Mouse (Mus musculus): ENCODE measurements around the gene Ptcra. TPM values are rescaled to one million over a fixed set of nuclear protein-coding genes. Genes with fewer than 3 reads are reported as not detected.
"Not testable (repeated sequence)": the region's sequence is repeated elsewhere in the genome, so short reads cannot be mapped to it uniquely, and the experiment has no call there.

The Ptcra gene
- total RNA-seq, 2 experiments from 2014 or later = not detected

- DNase-seq (ENCODE audit: extremely low spot score in 1 of 2, low spot score in 1 of 2) = no peak
Observed at GRCm38 (mm10) chr17:46772038-46772403, 8.5 kb upstream of the Ptcra start.

DNA sequence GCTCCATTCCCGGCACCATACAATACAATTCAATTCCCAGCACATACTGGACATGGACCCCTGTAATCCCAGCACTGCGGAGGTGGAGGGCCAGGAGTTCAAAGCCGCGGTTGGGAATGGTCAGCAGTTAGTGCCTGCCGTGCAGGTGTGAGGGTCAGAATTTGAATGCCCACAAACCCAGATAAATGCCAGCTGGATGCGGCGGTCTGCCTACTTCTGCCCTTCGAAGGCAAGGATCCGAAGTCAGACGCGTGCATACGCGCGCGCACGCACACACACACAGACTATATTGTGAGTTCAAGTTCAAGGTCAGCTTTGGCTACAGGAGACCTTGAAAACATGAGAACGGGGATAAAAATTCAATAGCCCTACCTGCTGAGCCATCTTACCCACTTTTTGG, 8.1 kb upstream of the Ptcra start:
- DNase-seq (ENCODE audit: extremely low spot score in 1 of 2, low spot score in 1 of 2) = no peak

GRCm38 (mm10) chr17:46771025-46771424, 7.5 kb upstream of the Ptcra start:
- DNase-seq (ENCODE audit: extremely low spot score in 1 of 2, low spot score in 1 of 2) = no peak

DNA sequence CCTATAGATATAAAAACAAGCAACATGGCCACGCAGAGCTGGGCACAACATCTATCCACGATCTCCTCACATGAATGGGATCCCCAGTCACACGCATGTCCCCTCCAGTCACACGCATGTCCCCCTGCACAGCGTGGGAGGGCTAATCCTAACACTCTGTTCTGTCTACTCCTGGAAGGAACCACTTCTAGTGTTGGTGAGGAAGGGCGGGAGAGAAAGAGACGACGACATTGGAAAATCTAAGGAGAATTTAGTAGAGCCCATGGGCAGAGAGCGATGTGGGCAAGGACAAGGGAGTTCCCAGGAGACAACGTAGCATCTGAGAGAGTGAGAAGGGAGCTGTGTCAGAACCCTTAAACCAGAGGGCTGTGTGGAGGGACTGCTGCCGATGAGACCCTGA, 7.0 kb upstream of the Ptcra start:
- DNase-seq (ENCODE audit: extremely low spot score in 1 of 2, low spot score in 1 of 2) = no peak

DNA sequence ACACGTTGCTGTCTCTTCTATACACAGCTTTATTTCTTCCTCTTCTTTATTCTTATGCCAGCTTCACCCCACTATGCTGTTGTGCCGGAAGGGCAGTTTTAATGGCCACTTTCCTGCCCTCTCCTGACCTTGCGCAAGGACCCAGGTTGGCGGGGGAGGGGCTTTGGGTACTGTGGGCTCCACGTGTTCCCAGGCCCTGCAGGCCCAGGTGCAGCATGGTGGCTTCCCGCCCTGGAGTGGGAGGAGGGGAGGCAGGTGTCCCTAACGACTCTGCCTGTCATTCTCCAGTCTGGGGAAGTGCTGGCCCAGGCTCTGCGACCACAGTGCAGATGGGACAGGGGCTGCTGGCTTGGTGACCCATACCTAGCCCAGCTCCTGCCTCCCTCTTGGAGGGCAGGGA, 4.4 kb upstream of the Ptcra start:
- no peak for DNase-seq (ENCODE audit: extremely low spot score in 1 of 2, low spot score in 1 of 2)

- DNase-seq (ENCODE audit: extremely low spot score in 1 of 2, low spot score in 1 of 2) = not testable (repeated sequence)
Observed at GRCm38 (mm10) chr17:46764916-46765315, 1.4 kb upstream of the Ptcra start.

- no peak for DNase-seq (ENCODE audit: extremely low spot score in 1 of 2, low spot score in 1 of 2)
Observed at GRCm38 (mm10) chr17:46758753-46759152, 4.8 kb downstream of the Ptcra start.

DNA sequence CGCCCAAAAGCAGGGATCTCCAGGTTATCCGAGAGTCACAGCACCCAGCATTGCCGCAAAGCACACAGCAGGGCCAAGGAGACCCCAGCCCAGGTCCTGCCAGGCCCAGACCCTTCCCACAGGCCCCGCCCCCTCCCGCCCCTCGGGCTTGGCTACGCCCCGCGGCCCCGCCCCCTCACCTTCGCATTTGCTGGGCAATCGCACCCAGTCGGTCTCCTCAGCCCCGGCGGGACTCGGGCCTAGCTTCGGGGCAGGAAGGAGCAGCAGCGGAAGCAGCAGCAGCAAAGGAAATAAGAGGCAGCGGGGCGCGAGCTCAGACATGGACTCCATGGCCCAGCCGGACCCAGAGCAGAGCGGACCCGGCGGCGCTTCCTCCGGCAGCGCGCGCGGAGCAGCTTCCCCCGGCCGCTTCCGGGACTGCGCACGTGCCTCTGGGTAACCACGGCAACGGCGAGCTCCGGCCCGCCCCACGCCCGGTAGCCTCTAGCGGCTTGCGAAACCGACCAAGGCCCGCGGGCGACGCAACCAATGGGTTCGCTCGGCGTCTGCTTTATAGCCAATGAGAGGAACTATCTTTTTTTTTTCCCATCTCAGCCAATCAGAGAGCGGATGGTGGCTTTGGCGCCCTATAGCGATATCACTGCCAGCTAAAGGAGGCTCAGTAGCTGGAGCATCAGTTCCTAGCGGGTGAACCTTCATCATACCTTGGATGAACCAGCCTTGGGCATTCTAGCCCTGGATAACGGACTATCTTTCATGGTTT, 11.5 kb downstream of the Ptcra start, which contains the start of gene Cnpy3:
Gene Cnpy3 (minus strand): TSS at position 421 of the 763 bp plus-strand sequence.
- peak; percentile 84 to 92 for DNase-seq (ENCODE audit: extremely low spot score in 1 of 2, low spot score in 1 of 2)

GRCm38 (mm10) chr17:46751056-46751793, 12.3 kb downstream of the Ptcra start:
- DNase-seq (ENCODE audit: extremely low spot score in 1 of 2, low spot score in 1 of 2) = no peak

GRCm38 (mm10) chr17:46750580-46750979, 12.9 kb downstream of the Ptcra start:
- no peak for DNase-seq (ENCODE audit: extremely low spot score in 1 of 2, low spot score in 1 of 2)

GRCm38 (mm10) chr17:46749282-46749681, 14.2 kb downstream of the Ptcra start:
- no peak for DNase-seq (ENCODE audit: extremely low spot score in 1 of 2, low spot score in 1 of 2)

DNA sequence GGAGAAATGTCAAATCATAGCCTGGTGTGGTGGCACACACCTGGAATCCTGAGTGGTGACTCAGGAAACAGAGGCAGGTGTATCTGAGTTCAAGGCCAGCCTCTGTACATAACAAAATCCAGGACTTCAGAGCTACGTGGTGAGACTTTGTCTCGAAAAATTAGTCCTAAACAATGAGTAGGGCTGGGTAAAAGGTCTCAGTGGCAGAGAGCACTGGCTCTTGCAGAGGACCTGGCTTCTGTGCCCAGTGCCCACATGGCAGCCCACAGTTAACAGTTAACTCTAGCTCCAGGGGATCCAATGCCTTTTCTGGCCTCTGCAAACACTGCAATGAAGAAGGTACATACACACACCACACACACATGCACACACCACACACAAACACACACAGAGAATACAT, 15.7 kb downstream of the Ptcra start:
- no peak for DNase-seq (ENCODE audit: extremely low spot score in 1 of 2, low spot score in 1 of 2)

DNA sequence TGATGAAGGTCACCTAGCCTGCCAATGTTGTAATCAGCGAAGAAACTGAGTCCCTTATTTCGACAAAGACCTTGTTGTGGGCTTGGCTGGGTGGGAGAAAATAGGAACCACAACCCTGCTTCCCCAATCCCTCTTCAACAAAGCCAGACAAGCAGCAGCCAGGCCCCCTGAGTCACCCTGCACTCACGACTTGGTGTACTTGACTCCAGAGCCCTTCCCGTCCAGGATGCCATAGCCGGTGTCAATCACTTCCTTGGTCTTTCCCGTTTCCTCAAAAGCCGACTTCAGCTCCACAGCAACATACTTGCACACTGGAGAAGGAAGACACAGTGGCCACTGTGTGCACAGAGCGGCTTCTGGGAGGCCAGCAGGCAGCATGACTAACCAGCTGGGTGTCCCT, 16.3 kb downstream of the Ptcra start:
- no peak for DNase-seq (ENCODE audit: extremely low spot score in 1 of 2, low spot score in 1 of 2)

DNA sequence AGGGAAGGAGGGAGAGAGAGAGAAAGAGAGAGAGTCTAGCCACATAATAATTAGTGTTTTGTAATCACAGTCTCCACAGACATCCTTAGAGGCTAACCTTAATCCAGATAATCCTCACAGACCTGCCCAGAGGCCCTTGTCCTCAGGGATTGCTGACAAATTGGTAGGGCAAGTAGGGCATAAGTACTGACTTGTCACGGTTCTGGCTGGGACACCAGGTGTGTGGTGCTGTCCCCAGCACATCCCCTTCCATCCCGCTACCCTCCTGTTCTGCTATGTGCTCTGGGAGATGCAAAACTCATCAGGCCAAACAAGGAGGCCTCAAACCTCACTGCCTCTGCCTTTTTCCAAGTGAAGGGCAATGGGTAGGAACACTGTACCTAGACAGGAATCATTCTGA, 18.0 kb downstream of the Ptcra start:
- DNase-seq (ENCODE audit: extremely low spot score in 1 of 2, low spot score in 1 of 2) = no peak

DNA sequence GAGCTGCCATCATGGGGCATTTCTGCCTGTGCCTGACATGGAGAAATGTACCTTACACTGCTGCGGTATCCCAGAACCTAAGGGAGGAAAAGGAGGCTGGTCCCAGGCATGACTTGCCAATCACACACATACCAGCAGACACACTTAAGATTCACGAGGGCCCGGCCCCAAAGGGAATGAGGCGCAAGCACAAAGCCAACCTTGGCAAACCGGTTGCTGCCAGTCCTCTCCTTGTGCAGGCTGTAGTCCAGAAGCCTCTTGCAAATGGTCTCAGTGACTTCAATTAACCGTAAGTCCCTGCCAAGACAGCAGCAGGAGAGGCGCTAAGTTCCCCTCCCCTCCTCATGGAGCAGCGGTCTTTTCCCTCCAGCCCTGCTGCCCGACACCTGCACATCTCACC, 20.5 kb downstream of the Ptcra start:
- DNase-seq (ENCODE audit: extremely low spot score in 1 of 2, low spot score in 1 of 2) = no peak

- no peak for DNase-seq (ENCODE audit: extremely low spot score in 1 of 2, low spot score in 1 of 2)
Observed at GRCm38 (mm10) chr17:46741305-46741704, 22.2 kb downstream of the Ptcra start.

GRCm38 (mm10) chr17:46736160-46736559, 27.4 kb downstream of the Ptcra start:
- peak in 1 of 2 experiments; percentile 50 for DNase-seq (ENCODE audit: extremely low spot score in 1 of 2, low spot score in 1 of 2)

DNA sequence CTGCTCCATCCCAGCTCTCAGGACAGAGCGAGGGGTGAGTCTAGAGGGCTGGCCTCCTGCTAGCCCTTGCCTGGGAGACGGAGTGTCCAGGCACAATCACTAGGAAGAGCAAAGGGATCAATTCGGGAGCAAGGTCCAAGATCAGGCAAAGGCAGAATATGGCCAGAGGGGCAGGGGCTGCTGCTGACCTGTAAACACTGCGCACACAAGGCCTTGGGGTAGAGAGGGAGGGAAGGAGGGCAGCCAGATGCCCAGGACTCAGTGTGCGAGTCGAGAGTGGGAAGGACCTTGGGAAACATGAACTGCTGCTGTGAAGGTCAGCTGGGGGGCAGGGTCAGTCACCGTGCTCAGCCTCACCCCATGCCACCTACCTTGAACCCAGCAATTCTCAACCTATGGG, 28.2 kb downstream of the Ptcra start:
- no peak for DNase-seq (ENCODE audit: extremely low spot score in 1 of 2, low spot score in 1 of 2)

GRCm38 (mm10) chr17:46734055-46734454, 29.5 kb downstream of the Ptcra start:
- no peak for DNase-seq (ENCODE audit: extremely low spot score in 1 of 2, low spot score in 1 of 2)

DNA sequence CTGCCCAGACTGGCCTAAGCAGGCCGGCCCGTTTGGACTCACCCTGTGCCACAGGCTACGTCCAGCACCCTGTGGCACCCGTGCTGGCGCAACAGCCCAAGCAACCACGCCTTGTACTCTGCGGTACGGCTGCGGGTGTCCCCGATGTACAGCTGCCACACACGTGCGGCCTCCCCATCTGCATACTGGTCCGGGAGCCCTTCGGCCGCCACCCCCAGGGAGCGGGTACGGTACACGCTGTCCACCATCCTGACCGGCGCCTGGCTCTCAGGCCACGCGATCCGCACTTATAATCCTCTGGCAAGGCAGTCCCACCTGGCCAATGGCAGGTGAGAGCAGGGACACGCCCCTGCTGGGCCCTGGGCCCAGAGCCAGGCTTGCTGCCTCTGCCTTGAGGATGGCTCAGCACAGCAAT, 34.6 kb downstream of the Ptcra start, which contains the start of gene Gnmt:
Gene Gnmt (minus strand): TSS at position 265 of the 415 bp plus-strand sequence.
- no peak for DNase-seq (ENCODE audit: extremely low spot score in 1 of 2, low spot score in 1 of 2)

GRCm38 (mm10) chr17:46728496-46728895, 35.0 kb downstream of the Ptcra start:
- no peak for DNase-seq (ENCODE audit: extremely low spot score in 1 of 2, low spot score in 1 of 2)

GRCm38 (mm10) chr17:46728021-46728420, 35.5 kb downstream of the Ptcra start:
- peak in 1 of 2 experiments; percentile 31 for DNase-seq (ENCODE audit: extremely low spot score in 1 of 2, low spot score in 1 of 2)

Measured in layer of hippocampus, postnatal 25 days (tissue).